ENCODE assay signal across 9 mouse cellular contexts in the genomic region with DNA sequence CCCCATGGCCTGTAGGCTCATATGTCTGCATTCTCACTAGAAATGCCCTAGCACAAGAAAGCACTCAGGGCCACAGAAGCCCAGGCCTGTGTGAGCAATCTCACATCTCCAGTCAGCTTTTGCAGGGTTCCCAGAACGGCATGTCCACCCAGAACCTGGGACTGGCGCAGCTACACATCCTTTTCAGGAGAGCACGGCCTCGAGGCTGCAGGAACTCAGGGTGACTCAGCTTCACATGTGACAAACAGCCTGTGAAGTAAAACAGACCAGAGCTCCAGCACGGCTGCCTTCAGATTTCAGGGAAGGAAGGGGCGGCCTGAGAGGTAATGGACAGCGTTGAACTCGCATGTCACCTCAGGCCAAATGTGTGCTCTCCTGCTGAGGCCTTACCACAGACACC. TPM values are rescaled to one million over a fixed set of nuclear protein-coding genes. Genes with fewer than 3 reads are reported as not detected.
DNase-seq lines count a peak whose midpoint lies in the region; ATAC-seq lines count a peak whose summit lies in the region.
"Had no signal": no experiment of that assay in that cellular context is flagged by ENCODE, and none has a peak within 500 bp of the region (broad histone marks: within the 10 kb centered on the region; RNA-seq: fewer than 3 reads in every experiment).

No protein-coding gene starts in this region.

- no peaks in the 10 kb centered on the region for H3K36me3 ChIP-seq in forebrain, embryonic 11.5 days (ENCODE audit: control insufficient read depth, insufficient read depth, low read length)
- no peaks in the 10 kb centered on the region for H3K36me3 ChIP-seq in forebrain, embryonic 12.5 days (replicated peaks)
- H3K36me3 ChIP-seq in heart, embryonic 15.5 days: no peaks in the 10 kb centered on the region
- no peaks in the 10 kb centered on the region for H3K36me3 ChIP-seq in neural tube, embryonic 15.5 days
- H3K36me3 ChIP-seq: embryonic facial prominence, embryonic 13.5 days had no signal

- no peaks in the 10 kb centered on the region for H3K9me3 ChIP-seq in forebrain, embryonic 11.5 days (ENCODE audit: control insufficient read depth, low read length)
- no peaks in the 10 kb centered on the region for H3K9me3 ChIP-seq in forebrain, embryonic 12.5 days
- H3K9me3 ChIP-seq in heart, embryonic 15.5 days (replicated peaks): no peaks in the 10 kb centered on the region
- no peaks in the 10 kb centered on the region for H3K9me3 ChIP-seq in neural tube, embryonic 15.5 days (replicated peaks)
- H3K9me3 ChIP-seq: embryonic facial prominence, embryonic 13.5 days had no signal

- WGBS in forebrain, embryonic 11.5 days: 77% methylated on average over 8 of the region's 8 CpGs
- WGBS in forebrain, embryonic 12.5 days: 79% methylated on average over 8 of the region's 8 CpGs
- 24% methylated on average over 8 of the region's 8 CpGs for WGBS in heart, embryonic 15.5 days
- WGBS in neural tube, embryonic 15.5 days: 82% methylated on average over 8 of the region's 8 CpGs

- peaks cover 3% of the 10 kb centered on the region; the same call in 1 of the 2 replicates for H3K4me1 ChIP-seq in forebrain, embryonic 11.5 days (replicated peaks; ENCODE audit: control insufficient read depth, insufficient read depth, low read length)
- H3K4me1 ChIP-seq in forebrain, embryonic 12.5 days: peaks cover 13% of the 10 kb centered on the region; the same call in 1 of the 2 replicates
- peaks cover 23% of the 10 kb centered on the region for H3K4me1 ChIP-seq in heart, embryonic 15.5 days (replicated peaks)
- H3K4me1 ChIP-seq in neural tube, embryonic 15.5 days: peaks cover 14% of the 10 kb centered on the region

- peak; percentile 50 for DNase-seq in forebrain, embryonic 11.5 days (ENCODE audit: low spot score)
- peak; percentile 65 for DNase-seq in urinary bladder, postnatal 14 days (ENCODE audit: low spot score)
- no peak for DNase-seq in urinary bladder, postnatal 25 days (ENCODE audit: low spot score)
- DNase-seq in right cerebral cortex, adult 18-20 months: no peak
- DNase-seq in spleen, postnatal 10 days (ENCODE audit: low spot score in 2 of 2): no peak

- ATAC-seq in forebrain, embryonic 11.5 days (replicated peaks; ENCODE audit: low FRiP score): no peak
- no peak for ATAC-seq in forebrain, embryonic 12.5 days (ENCODE audit: low FRiP score)
- ATAC-seq in heart, embryonic 15.5 days (replicated peaks; ENCODE audit: insufficient number of reproducible peaks, insufficient read depth, low FRiP score, low read depth): peak; percentile 47; the same call in 1 of the 2 replicates
- no peak for ATAC-seq in neural tube, embryonic 15.5 days (ENCODE audit: low FRiP score)

- H3K4me2 ChIP-seq in forebrain, embryonic 11.5 days (ENCODE audit: low read depth, low read length, severe bottlenecking): no peak overlapping the region
- no peak overlapping the region for H3K4me2 ChIP-seq in forebrain, embryonic 12.5 days
- H3K4me2 ChIP-seq in heart, embryonic 15.5 days: no peak overlapping the region
- no peak overlapping the region for H3K4me2 ChIP-seq in neural tube, embryonic 15.5 days
- H3K4me2 ChIP-seq: embryonic facial prominence, embryonic 13.5 days had no signal

- no peaks in the 10 kb centered on the region for H3K27me3 ChIP-seq in forebrain, embryonic 11.5 days (ENCODE audit: control insufficient read depth, insufficient read depth, low read length)
- H3K27me3 ChIP-seq in forebrain, embryonic 12.5 days: 0 out of 2 replicates have a peak, but pooled peaks cover 4% of the 10 kb centered on the region
- H3K27me3 ChIP-seq in heart, embryonic 15.5 days: no peaks in the 10 kb centered on the region
- no peaks in the 10 kb centered on the region for H3K27me3 ChIP-seq in neural tube, embryonic 15.5 days (replicated peaks)
- H3K27me3 ChIP-seq: embryonic facial prominence, embryonic 13.5 days had no signal

- H3K9ac ChIP-seq in forebrain, embryonic 11.5 days (ENCODE audit: low read length): no peak overlapping the region
- H3K9ac ChIP-seq in forebrain, embryonic 12.5 days: no peak overlapping the region
- H3K9ac ChIP-seq in heart, embryonic 15.5 days: no peak overlapping the region
- H3K9ac ChIP-seq in neural tube, embryonic 15.5 days (replicated peaks): no peak overlapping the region
- H3K9ac ChIP-seq: embryonic facial prominence, embryonic 13.5 days had no signal

- H3K4me3 ChIP-seq in forebrain, embryonic 11.5 days (ENCODE audit: low read depth, low read length): no peak overlapping the region
- no peak overlapping the region for H3K4me3 ChIP-seq in forebrain, embryonic 12.5 days (replicated peaks)
- H3K4me3 ChIP-seq in heart, embryonic 15.5 days: no peak overlapping the region
- H3K4me3 ChIP-seq in neural tube, embryonic 15.5 days (replicated peaks): no peak overlapping the region
- H3K4me3 ChIP-seq: embryonic facial prominence, embryonic 13.5 days had no signal

- no peak overlapping the region for H3K27ac ChIP-seq in forebrain, embryonic 11.5 days (ENCODE audit: low read depth, low read length)
- H3K27ac ChIP-seq in forebrain, embryonic 12.5 days: no peak overlapping the region
- peak overlapping the region; percentile 70 for H3K27ac ChIP-seq in heart, embryonic 15.5 days
- no peak overlapping the region for H3K27ac ChIP-seq in neural tube, embryonic 15.5 days (replicated peaks)
- H3K27ac ChIP-seq: embryonic facial prominence, embryonic 13.5 days had no signal

RNA-seq across cellular contexts. Expression of a gene that starts 29.6 kb away (rescaled TPM):
- 60.7 and 62.7 TPM in 2 replicates for polyA plus RNA-seq in forebrain, embryonic 11.5 days (2014; fragmentation: Nextera tagmentation; extraction: Ambion mirVana)
- polyA plus RNA-seq in forebrain, embryonic 12.5 days (2016; fragmentation: Nextera tagmentation; extraction: Ambion mirVana): 101 and 107 TPM in 2 replicates
- 70.7 and 75.5 TPM in 2 replicates for polyA plus RNA-seq in heart, embryonic 15.5 days (2015; fragmentation: Nextera tagmentation; extraction: Ambion mirVana)
- 73.8 and 75.5 TPM in 2 replicates for polyA plus RNA-seq in neural tube, embryonic 15.5 days (2015; fragmentation: Nextera tagmentation; extraction: Ambion mirVana)

Comparison
In these comparisons a context has a peak if more than half of its experiments do, and no peak if none do; other contexts are left out.
1. DNase-seq: peak in forebrain, embryonic 11.5 days (single experiment) and urinary bladder, postnatal 14 days (single experiment); none in urinary bladder, postnatal 25 days (single experiment), right cerebral cortex, adult 18-20 months (single experiment) and spleen, postnatal 10 days (0 of 2).